Mouse (Mus musculus) olfactory bulb, adult 2 months (tissue): ENCODE results near the gene Zscan29.

Source experiments
- CTCF ChIP-seq: fragments of 200-500 bp; IDR thresholded peaks from 2 replicates; pipeline ENCODE4 v1.5.1; 2012; ENCODE audit warnings: low read depth, mild to moderate bottlenecking, low read length, moderate library complexity; ENCODE audit not compliant: insufficient read depth
- POLR2A ChIP-seq: fragments of 200-500 bp; IDR thresholded peaks from 2 replicates; pipeline ENCODE4 v1.6.1; 2012; ENCODE audit warnings: mild to moderate bottlenecking, low read depth, low read length, moderate library complexity; ENCODE audit not compliant: insufficient read depth

GRCm38 (mm10) chr2:121132822-121133221, 38.1 kb downstream of the Zscan29 start:
- no peak for TF ChIP-seq CTCF
- TF ChIP-seq POLR2A = no peak
